Mouse (Mus musculus): Measurements from ENCODE around the gene Bach1.

DNA sequence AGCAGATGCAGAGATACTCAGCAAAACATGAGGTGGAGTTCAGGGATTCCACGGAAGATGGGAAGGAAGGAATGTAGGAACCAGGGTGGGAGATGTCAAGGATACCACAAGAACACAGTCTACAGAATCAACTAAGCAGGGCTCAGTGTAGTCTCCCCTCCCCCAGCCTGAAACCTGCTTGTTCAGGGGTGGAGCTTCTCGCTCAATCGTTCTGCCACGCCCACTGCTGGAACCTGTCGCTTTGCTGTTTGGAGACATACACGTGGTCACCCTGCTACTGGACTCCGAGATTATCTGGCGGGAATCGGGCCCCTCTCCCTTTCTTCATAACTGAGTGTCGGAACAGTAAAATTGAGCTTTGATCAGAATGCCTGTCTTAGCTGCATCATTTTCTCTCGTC is 20.1 kb upstream of the Bach1 start:
- TF ChIP-seq CTCF (IDR thresholded peaks at IDR 0.05; ENCODE audit: low read depth) (no peak), EP300 (IDR thresholded peaks at IDR 0.05; ENCODE audit: low read depth) (no peak)

Measured in heart, postnatal 0 days (tissue).